Mouse (Mus musculus) heart, postnatal 0 days (tissue): Measurements from ENCODE around the gene Ttc21a. TPM values are rescaled to one million over a fixed set of nuclear protein-coding genes. Genes with fewer than 3 reads are reported as not detected.

Experiments
- ATAC-seq: fragments of 200-750 bp; cut with Nextera tagmentation; 2 replicates; pipeline ENCODE4 v1.8.0; 2017; ENCODE audit warnings: low read depth, moderate number of reproducible peaks, moderate library complexity; ENCODE audit not compliant: insufficient read depth
- DNase-seq: peaks from one replicate; pipeline ENCODE4 v3.0.0-alpha.2; 2016; ENCODE audit warnings: low spot score
- H3K27ac ChIP-seq: fragments of 300-500 bp; sonication (generic); 2 replicates; pipeline ENCODE4 v1.5.1; 2014; ENCODE audit warnings: low read depth, mild to moderate bottlenecking
- H3K27me3 ChIP-seq: fragments of 300-500 bp; sonication (generic); 2 replicates; pipeline ENCODE4 v1.6.1; 2014; ENCODE audit warnings: low read length, mixed read lengths; ENCODE audit not compliant: control insufficient read depth, insufficient read depth
- H3K36me3 ChIP-seq: fragments of 300-500 bp; sonication (generic); replicated peaks from 2 replicates; pipeline ENCODE4 v1.6.1; 2014; ENCODE audit warnings: low read length, mixed read lengths; ENCODE audit not compliant: control insufficient read depth, insufficient read depth
- H3K4me1 ChIP-seq: fragments of 300-500 bp; sonication (generic); 2 replicates; pipeline ENCODE4 v1.6.1; 2014; ENCODE audit warnings: antibody characterized with exemption; ENCODE audit not compliant: control insufficient read depth, insufficient read depth
- H3K4me2 ChIP-seq: fragments of 300-500 bp; sonication (generic); 2 replicates; pipeline ENCODE4 v1.6.1; 2014; ENCODE audit warnings: low read depth, mild to moderate bottlenecking, low read length, moderate library complexity
- H3K4me3 ChIP-seq: fragments of 300-500 bp; sonication (generic); 2 replicates; pipeline ENCODE4 v1.5.1; 2014; ENCODE audit warnings: low read depth, low read length
- H3K9ac ChIP-seq: fragments of 300-500 bp; sonication (generic); replicated peaks from 2 replicates; pipeline ENCODE4 v1.6.1; 2014; ENCODE audit warnings: low read depth, low read length, mixed read lengths
- H3K9me3 ChIP-seq: fragments of 300-500 bp; sonication (generic); replicated peaks from 2 replicates; pipeline ENCODE4 v1.6.1; 2016; ENCODE audit warnings: low read length; ENCODE audit not compliant: control insufficient read depth
- CTCF ChIP-seq: IDR thresholded peaks from 2 replicates; pipeline ENCODE4 v1.5.1; 2016; ENCODE audit warnings: antibody characterized with exemption, control low read depth, low read depth
- EP300 ChIP-seq: IDR thresholded peaks from 2 replicates; pipeline ENCODE4 v1.6.1; 2016; ENCODE audit warnings: antibody characterized with exemption, low read depth
- WGBS: fragments of 180-500 bp; shearing (Covaris S2); extraction: QIAGEN DNeasy Blood & Tissue Kit; methylation state at CpG from one replicate; pipeline ENCODE4 v1.1.7; 2014; 5-methylcytosine and 5-hydroxymethylcytosine counted together
- polyA plus RNA-seq: library from polyadenylated mRNA; unstranded; fragments of >200 nt; fragmentation: Nextera tagmentation; extraction: Ambion mirVana; gene quantifications from 2 replicates; pipeline ENCODE4 v1.2.1, GENCODE M21; 2015
- total RNA-seq: library from RNA; depleted of rRNA; stranded (reverse); fragments of >200 nt; gene quantifications from 2 replicates; pipeline ENCODE4 v1.2.3, GENCODE M21; 2014; ENCODE audit warnings: low replicate concordance

Gene Ttc21a
- total and polyA plus RNA-seq, 2 experiments from 2014 or later: 0.07 TPM; not detected in 1

DNA sequence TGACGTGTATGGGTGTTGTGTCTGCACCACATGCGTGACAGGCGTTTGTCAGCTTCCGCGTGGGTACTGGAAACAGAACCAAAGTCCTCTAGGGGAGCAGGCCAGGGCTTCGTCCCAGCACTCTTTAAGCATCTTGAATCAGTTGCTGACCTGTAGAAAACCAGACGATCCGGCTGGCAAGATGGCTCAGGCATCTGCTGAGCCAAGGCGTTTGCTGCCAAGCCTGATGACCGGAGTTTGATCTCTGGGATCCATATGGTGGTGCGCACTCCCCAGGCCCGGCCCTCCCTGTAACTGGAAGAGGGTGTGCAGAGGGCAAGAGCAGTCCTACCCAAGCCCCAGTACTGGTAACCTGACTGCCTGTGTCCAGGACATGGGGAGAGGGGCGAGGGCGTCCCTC lies 4.5 kb downstream of the Ttc21a start:
- Histone ChIP-seq H3K9ac (no peak overlapping the region), H3K9me3 (no peaks in the 10 kb centered on the region), H3K4me1 (peaks cover 5% of the 10 kb centered on the region; the same call in 1 of the 2 replicates), H3K4me3 (no peak overlapping the region), H3K36me3 (no peaks in the 10 kb centered on the region), H3K27ac (no peak overlapping the region), H3K4me2 (no peak overlapping the region), H3K27me3 (no peaks in the 10 kb centered on the region)
- TF ChIP-seq EP300 (no peak), CTCF (no peak)
- DNase-seq: no peak
- WGBS: 88% methylated on average over 14 of the region's 14 CpGs
- no peak for ATAC-seq

DNA sequence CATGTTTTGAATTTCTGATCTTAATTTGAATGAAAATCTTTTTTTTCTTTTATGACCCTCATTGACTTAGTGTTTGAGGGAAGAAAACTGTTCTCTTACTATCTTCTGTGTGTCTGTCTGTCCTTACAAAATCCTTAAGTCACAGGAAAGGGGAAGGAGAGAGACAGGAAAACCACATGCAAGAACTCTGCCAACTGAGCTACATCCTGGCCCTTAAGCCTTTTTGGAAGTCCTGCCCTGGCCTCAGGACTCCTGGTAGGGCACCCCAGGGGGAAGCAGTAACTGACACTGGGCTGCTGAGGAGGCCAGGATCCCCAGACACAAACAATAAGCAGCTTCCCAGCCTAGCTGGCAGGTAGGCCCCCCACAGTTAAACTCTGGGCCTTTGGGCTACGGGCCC lies 5.9 kb downstream of the Ttc21a start:
- H3K36me3 ChIP-seq: no peaks in the 10 kb centered on the region
- H3K4me3 ChIP-seq: no peak overlapping the region
- 67% methylated on average over 1 of the region's 1 CpGs for WGBS
- TF ChIP-seq CTCF: no peak
- TF ChIP-seq EP300: no peak
- no peak overlapping the region for H3K27ac ChIP-seq
- DNase-seq (no peak), ATAC-seq (no peak)
- H3K9me3 ChIP-seq: no peaks in the 10 kb centered on the region
- H3K4me2 ChIP-seq: no peak overlapping the region
- H3K9ac ChIP-seq: no peak overlapping the region
- H3K27me3 ChIP-seq: no peaks in the 10 kb centered on the region
- H3K4me1 ChIP-seq: no peaks in the 10 kb centered on the region

DNA sequence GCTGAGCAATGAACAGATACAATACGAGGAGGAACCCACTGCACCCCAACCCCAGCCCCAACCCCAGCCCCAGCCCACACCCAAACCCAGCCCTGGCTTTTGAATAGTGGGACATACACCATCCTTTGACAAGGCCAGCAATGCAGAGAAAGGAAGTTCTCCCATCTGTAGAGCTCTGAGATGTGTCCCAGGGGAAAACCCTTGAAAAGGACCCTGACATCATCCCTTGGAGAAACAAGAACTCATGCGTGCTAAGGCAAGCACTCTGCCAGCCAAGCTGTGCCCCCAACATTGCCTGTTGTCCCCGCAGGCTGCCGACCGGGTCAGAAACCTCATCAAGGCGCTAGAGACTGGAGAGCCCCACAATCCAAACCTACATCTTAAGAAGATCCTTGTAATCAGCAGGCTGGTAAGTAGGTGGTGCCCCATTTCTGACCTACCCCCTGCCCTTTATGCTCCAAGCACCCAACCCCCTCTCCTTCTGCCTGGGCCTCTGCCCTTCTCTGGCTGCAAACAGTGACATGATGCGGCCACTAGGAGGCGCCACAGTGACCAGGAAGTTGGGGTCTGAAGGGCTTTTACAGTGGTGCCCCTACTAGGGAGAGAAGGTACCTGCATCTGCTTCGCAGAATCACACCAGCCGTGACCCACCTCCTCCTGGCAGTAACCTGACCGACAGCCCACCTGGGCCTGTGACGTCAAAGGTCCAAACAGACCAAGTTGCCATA lies 7.9 kb downstream of the Ttc21a start:
- DNase-seq (no peak), ATAC-seq (no peak)
- Histone ChIP-seq H3K4me1 (no peaks in the 10 kb centered on the region), H3K27ac (no peak overlapping the region), H3K9me3 (no peaks in the 10 kb centered on the region), H3K4me3 (no peak overlapping the region), H3K36me3 (no peaks in the 10 kb centered on the region), H3K27me3 (no peaks in the 10 kb centered on the region), H3K4me2 (no peak overlapping the region), H3K9ac (no peak overlapping the region)
- 66% methylated on average over 12 of the region's 12 CpGs for WGBS
- TF ChIP-seq CTCF (peak; percentile 51), EP300 (no peak)

DNA sequence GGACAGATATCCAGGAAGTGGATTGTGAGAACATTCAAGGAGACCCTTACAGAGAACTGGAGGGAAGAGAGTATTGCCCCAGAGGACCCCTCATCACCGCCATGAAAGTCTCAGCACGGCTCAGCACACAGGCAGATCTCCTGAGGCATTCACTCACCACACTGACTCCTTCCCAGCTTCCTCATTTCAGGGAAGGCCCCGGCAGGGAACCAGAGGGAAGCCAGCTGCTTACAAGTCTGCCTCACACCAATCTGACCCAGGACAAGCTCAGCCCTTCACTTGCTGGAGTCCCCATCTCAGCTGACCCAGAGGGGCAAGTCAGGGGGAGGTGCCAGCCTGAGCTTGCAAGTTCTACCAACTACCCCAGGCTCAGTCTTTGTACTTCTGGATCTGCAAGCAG lies 11.4 kb downstream of the Ttc21a start:
- Histone ChIP-seq H3K27me3 (no peaks in the 10 kb centered on the region), H3K4me1 (no peaks in the 10 kb centered on the region), H3K27ac (no peak overlapping the region), H3K4me3 (no peak overlapping the region), H3K9me3 (no peaks in the 10 kb centered on the region), H3K4me2 (no peak overlapping the region), H3K9ac (no peak overlapping the region), H3K36me3 (no peaks in the 10 kb centered on the region)
- DNase-seq (no peak), ATAC-seq (no peak)
- no peak for TF ChIP-seq CTCF
- no peak for TF ChIP-seq EP300
- 36% methylated on average over 3 of the region's 3 CpGs for WGBS

DNA sequence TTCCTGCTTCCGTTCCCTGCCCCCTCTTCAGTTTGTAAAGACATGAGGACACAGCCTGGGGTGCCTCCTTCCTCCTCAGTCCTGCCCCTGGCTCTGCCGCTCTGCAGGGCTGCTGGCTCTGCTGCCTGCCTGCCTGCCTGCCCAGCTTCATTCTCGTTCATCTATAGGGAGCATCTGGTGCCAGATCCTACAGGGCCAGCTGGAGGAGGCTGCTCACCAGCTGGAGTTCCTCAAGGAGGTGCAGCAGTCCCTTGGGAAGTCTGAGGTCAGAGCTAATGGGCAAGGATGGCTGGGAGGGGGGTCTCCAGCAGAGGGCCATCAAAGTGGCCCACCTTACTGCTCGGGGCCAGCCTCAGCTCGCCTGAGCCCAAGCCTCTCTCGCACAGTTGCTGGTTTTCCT lies 13.0 kb downstream of the Ttc21a start:
- Histone ChIP-seq H3K4me3 (no peak overlapping the region), H3K27ac (no peak overlapping the region), H3K4me1 (no peaks in the 10 kb centered on the region), H3K36me3 (no peaks in the 10 kb centered on the region), H3K4me2 (no peak overlapping the region), H3K9me3 (no peaks in the 10 kb centered on the region), H3K9ac (no peak overlapping the region), H3K27me3 (no peaks in the 10 kb centered on the region)
- TF ChIP-seq EP300: no peak
- no peak for TF ChIP-seq CTCF
- WGBS: 35% methylated on average over 6 of the region's 6 CpGs
- no peak for DNase-seq
- no peak for ATAC-seq

DNA sequence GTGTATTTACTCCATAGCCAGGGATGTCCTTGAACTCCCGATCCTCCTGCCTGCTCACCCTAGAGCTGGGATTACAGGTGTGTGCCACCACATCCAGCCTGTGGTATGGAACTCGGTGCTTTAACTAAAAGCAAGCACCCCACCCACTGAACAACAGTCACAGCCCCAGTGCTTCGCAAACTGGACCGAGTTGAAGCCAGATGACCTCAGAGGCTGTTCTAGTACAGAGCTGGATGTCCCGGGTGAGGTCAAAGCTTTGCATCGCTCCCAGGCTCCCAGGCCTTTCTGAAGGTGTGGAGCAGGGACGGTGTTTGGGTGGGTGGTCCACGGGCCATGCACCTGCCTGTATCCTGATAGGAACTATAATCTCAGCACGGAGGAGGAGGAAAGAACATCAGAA lies 14.0 kb downstream of the Ttc21a start:
- Histone ChIP-seq H3K27me3 (no peaks in the 10 kb centered on the region), H3K9ac (no peak overlapping the region), H3K27ac (no peak overlapping the region), H3K36me3 (no peaks in the 10 kb centered on the region), H3K4me2 (no peak overlapping the region), H3K4me3 (no peak overlapping the region), H3K4me1 (no peaks in the 10 kb centered on the region), H3K9me3 (no peaks in the 10 kb centered on the region)
- WGBS: 80% methylated on average over 9 of the region's 9 CpGs
- ATAC-seq (no peak), DNase-seq (no peak)
- TF ChIP-seq CTCF (no peak), EP300 (no peak)
